Mouse (Mus musculus) left cerebral cortex, postnatal 14 days (tissue): ENCODE data around the gene Aire. TPM values are rescaled to one million over a fixed set of nuclear protein-coding genes. Genes with fewer than 3 reads are reported as not detected.

Experiments
- DNase-seq, 2 experiments: peaks; one replicate each; pipeline ENCODE4 v3.0.0; 2021 to 2022; ENCODE audit warnings: low spot score in 2 of 2, mixed read lengths in 1 of 2
- intact Hi-C: fragments of 180-260 bp; cut with DNase I; formaldehyde crosslinking; loops from one replicate; pipeline ENCODE4 v1.15.1; 2025
- long read RNA-seq, 2 experiments: library from polyadenylated mRNA; stranded (forward); transcript quantifications; one replicate each; pipeline ENCODE4 v2.0.0; 2021
- total RNA-seq, 2 experiments: library from RNA; stranded (reverse); gene quantifications; 2 replicates each; pipeline ENCODE4 v1.2.3; 2021

The Aire gene
- total RNA-seq, result under 1 TPM in 1 of 2 experiments, not detected in 1; 0.27 TPM
- long read RNA-seq, experiment 1, partial matches to known transcripts, result 0 of 1 reads
- long read RNA-seq, experiment 1, other reads (novel, unspliced or antisense), result 1 of 1 reads
- long read RNA-seq, experiment 2, result 0 reads

- peak; percentile 53 to 67 for DNase-seq
- intact Hi-C loops, result no loop called here
Measured at GRCm38 (mm10) chr10:78043406-78043836, at the start of gene Aire. TSS of gene Aire (minus strand) at chr10:78043610.

GRCm38 (mm10) chr10:78092725-78093029, 49.3 kb upstream of the Aire start:
- no peak for DNase-seq
- intact Hi-C loops, result no loop called here

- intact Hi-C loops, result no loop called here
- DNase-seq, result no peak
Measured at GRCm38 (mm10) chr10:78091865-78092724, 48.7 kb upstream of the Aire start.

GRCm38 (mm10) chr10:78090706-78091491, 47.5 kb upstream of the Aire start:
- no peak for DNase-seq
- intact Hi-C loops, result no loop called here

GRCm38 (mm10) chr10:78090246-78090645, 46.8 kb upstream of the Aire start:
- DNase-seq, result no peak
- intact Hi-C loops, result no loop called here

- intact Hi-C loops, result no loop called here
- DNase-seq, result peak; percentile 14 to 36
Measured at GRCm38 (mm10) chr10:78087101-78087511, 43.7 kb upstream of the Aire start.

- DNase-seq, result no peak
- intact Hi-C loops, result no loop called here
Measured at GRCm38 (mm10) chr10:78086444-78087061, 43.1 kb upstream of the Aire start.

- no peak for DNase-seq
- intact Hi-C loops, result no loop called here
Measured at GRCm38 (mm10) chr10:78085711-78086110, 42.3 kb upstream of the Aire start.

- DNase-seq, result no peak
- intact Hi-C loops, result no loop called here
Measured at GRCm38 (mm10) chr10:78084073-78084472, 40.7 kb upstream of the Aire start.

- intact Hi-C loops, result no loop called here
- no peak for DNase-seq
Measured at GRCm38 (mm10) chr10:78079955-78080591, 36.7 kb upstream of the Aire start.

GRCm38 (mm10) chr10:78078276-78078675, 34.9 kb upstream of the Aire start:
- intact Hi-C loops, result no loop called here
- DNase-seq, result no peak

GRCm38 (mm10) chr10:78077862-78078261, 34.5 kb upstream of the Aire start:
- intact Hi-C loops, result no loop called here
- no peak for DNase-seq

GRCm38 (mm10) chr10:78074977-78075376, 31.6 kb upstream of the Aire start:
- intact Hi-C loops, result no loop called here
- DNase-seq, result no peak

GRCm38 (mm10) chr10:78074151-78074550, 30.7 kb upstream of the Aire start:
- no peak for DNase-seq

GRCm38 (mm10) chr10:78069101-78070011, 25.9 kb upstream of the Aire start, which contains the start of gene Icosl:
TSS of gene Icosl (plus strand) at chr10:78069302.
- intact Hi-C loops, result loop anchor here (1.0 kb wide), 1 partner anchor 91 kb away; no protein-coding TSS in a partner anchor
- peak in 1 of 2 experiments; percentile 47 for DNase-seq

More at GRCm38 (mm10) chr10:78074151-78074550, 30.7 kb upstream of the Aire start:
- intact Hi-C loops, result no loop called here

GRCm38 (mm10) chr10:78068541-78068940, 25.1 kb upstream of the Aire start:
- no peak for DNase-seq
- intact Hi-C loops, result no loop called here

- intact Hi-C loops, result no loop called here
- peak in 1 of 2 experiments; percentile 18 for DNase-seq
Measured at GRCm38 (mm10) chr10:78067226-78067625, 23.8 kb upstream of the Aire start.

GRCm38 (mm10) chr10:78063122-78063521, 19.7 kb upstream of the Aire start:
- intact Hi-C loops, result no loop called here
- no peak for DNase-seq
